Mouse (Mus musculus) midbrain, embryonic 12.5 days (tissue): ENCODE results near the gene Phf21a. TPM values are rescaled to one million over a fixed set of nuclear protein-coding genes. Genes with fewer than 3 reads are reported as not detected.

Experiments used
- ATAC-seq: fragments of 200-750 bp; cut with Nextera tagmentation; 2 replicates; pipeline ENCODE4 v1.8.0; 2017; ENCODE audit warnings: low read depth, moderate TSS enrichment, moderate library complexity; ENCODE audit not compliant: low FRiP score
- H3K27ac ChIP-seq: fragments of 300-500 bp; sonication (generic); replicated peaks from 2 replicates; pipeline ENCODE4 v1.5.1; 2016; ENCODE audit warnings: mild to moderate bottlenecking
- H3K27me3 ChIP-seq: fragments of 300-500 bp; sonication (generic); 2 replicates; pipeline ENCODE4 v1.6.1; 2016; ENCODE audit warnings: mild to moderate bottlenecking
- H3K36me3 ChIP-seq: fragments of 300-500 bp; sonication (generic); 2 replicates; pipeline ENCODE4 v1.6.1; 2016
- H3K4me1 ChIP-seq: fragments of 300-500 bp; sonication (generic); 2 replicates; pipeline ENCODE4 v1.6.1; 2016
- H3K4me2 ChIP-seq: fragments of 300-500 bp; sonication (generic); replicated peaks from 2 replicates; pipeline ENCODE4 v1.6.1; 2016; ENCODE audit warnings: mild to moderate bottlenecking, moderate library complexity
- H3K4me3 ChIP-seq: fragments of 300-500 bp; sonication (generic); 2 replicates; pipeline ENCODE4 v1.5.1; 2016; ENCODE audit warnings: mild to moderate bottlenecking
- H3K9ac ChIP-seq: fragments of 300-500 bp; sonication (generic); replicated peaks from 2 replicates; pipeline ENCODE4 v1.6.1; 2016; ENCODE audit warnings: mild to moderate bottlenecking, moderate library complexity
- H3K9me3 ChIP-seq: fragments of 300-500 bp; sonication (generic); 2 replicates; pipeline ENCODE4 v1.6.1; 2016; ENCODE audit warnings: mild to moderate bottlenecking
- WGBS: fragments of 180-500 bp; shearing (Covaris S2); methylation state at CpG from one replicate; pipeline ENCODE4 v1.1.7; 2016; 5-methylcytosine and 5-hydroxymethylcytosine counted together
- polyA plus RNA-seq: library from polyadenylated mRNA; unstranded; fragments of >200 nt; fragmentation: Nextera tagmentation; extraction: Ambion mirVana; gene quantifications from 2 replicates; pipeline ENCODE4 v1.2.1, GENCODE M21; 2016

Phf21a gene
- polyA plus RNA-seq, 1 experiment from 2014 or later, result 45.6 TPM

GRCm38 (mm10) chr2:92278663-92279062 is 185.7 kb downstream of the Phf21a start:
- Histone ChIP-seq H3K27me3 (no peaks in the 10 kb centered on the region), H3K4me2 (no peak overlapping the region), H3K4me1 (peaks cover 5% of the 10 kb centered on the region; the same call in 1 of the 2 replicates), H3K4me3 (no peak overlapping the region), H3K9me3 (no peaks in the 10 kb centered on the region), H3K9ac (no peak overlapping the region), H3K27ac (no peak overlapping the region; the same call in 1 of the 2 replicates), H3K36me3 (no peaks in the 10 kb centered on the region)
- no peak for ATAC-seq
- WGBS, result 82% methylated on average over 7 of the region's 7 CpGs

GRCm38 (mm10) chr2:92279398-92279797 is 186.5 kb downstream of the Phf21a start:
- no peak for ATAC-seq
- H3K4me2 ChIP-seq, result no peak overlapping the region
- H3K9ac ChIP-seq, result no peak overlapping the region
- H3K9me3 ChIP-seq, result no peaks in the 10 kb centered on the region
- H3K36me3 ChIP-seq, result no peaks in the 10 kb centered on the region
- WGBS, result 83% methylated on average over 6 of the region's 6 CpGs
- peaks cover 5% of the 10 kb centered on the region; the same call in 1 of the 2 replicates for H3K4me1 ChIP-seq
- no peak overlapping the region for H3K4me3 ChIP-seq
- no peak overlapping the region for H3K27ac ChIP-seq
- H3K27me3 ChIP-seq, result no peaks in the 10 kb centered on the region

GRCm38 (mm10) chr2:92285597-92285996 is 192.7 kb downstream of the Phf21a start:
- no peak overlapping the region for H3K4me2 ChIP-seq
- H3K9ac ChIP-seq, result no peak overlapping the region
- H3K4me3 ChIP-seq, result no peak overlapping the region
- no peak overlapping the region for H3K27ac ChIP-seq
- 78% methylated on average over 5 of the region's 5 CpGs for WGBS
- no peaks in the 10 kb centered on the region for H3K9me3 ChIP-seq
- ATAC-seq, result no peak
- no peaks in the 10 kb centered on the region for H3K27me3 ChIP-seq
- H3K36me3 ChIP-seq, result no peaks in the 10 kb centered on the region
- no peaks in the 10 kb centered on the region for H3K4me1 ChIP-seq

- ATAC-seq, result no peak
- Histone ChIP-seq H3K4me3 (no peak overlapping the region), H3K27me3 (no peaks in the 10 kb centered on the region), H3K27ac (no peak overlapping the region), H3K9me3 (no peaks in the 10 kb centered on the region), H3K9ac (no peak overlapping the region), H3K4me2 (no peak overlapping the region), H3K36me3 (no peaks in the 10 kb centered on the region), H3K4me1 (no peaks in the 10 kb centered on the region)
- WGBS, result 83% methylated on average over 3 of the region's 3 CpGs
Measured at GRCm38 (mm10) chr2:92289335-92289734, 196.4 kb downstream of the Phf21a start.

- Histone ChIP-seq H3K4me3 (no peak overlapping the region), H3K4me2 (no peak overlapping the region), H3K36me3 (no peaks in the 10 kb centered on the region), H3K27ac (no peak overlapping the region), H3K4me1 (no peaks in the 10 kb centered on the region), H3K9ac (no peak overlapping the region), H3K27me3 (no peaks in the 10 kb centered on the region), H3K9me3 (no peaks in the 10 kb centered on the region)
- WGBS, result 88% methylated on average over 3 of the region's 3 CpGs
- ATAC-seq, result no peak
Measured at GRCm38 (mm10) chr2:92291526-92291925, 198.6 kb downstream of the Phf21a start.

GRCm38 (mm10) chr2:92296402-92296801 is 203.5 kb downstream of the Phf21a start:
- no peak overlapping the region for H3K4me3 ChIP-seq
- H3K4me1 ChIP-seq, result peaks cover 8% of the 10 kb centered on the region
- H3K9ac ChIP-seq, result no peak overlapping the region
- WGBS, result 5% methylated on average over 6 of the region's 6 CpGs
- no peaks in the 10 kb centered on the region for H3K27me3 ChIP-seq
- no peaks in the 10 kb centered on the region for H3K36me3 ChIP-seq
- H3K4me2 ChIP-seq, result no peak overlapping the region
- no peak overlapping the region for H3K27ac ChIP-seq
- H3K9me3 ChIP-seq, result no peaks in the 10 kb centered on the region
- 0 out of 2 replicates have a peak, but pooled peaks have one; percentile 44 for ATAC-seq

- 29% methylated on average over 10 of the region's 10 CpGs for WGBS
- H3K27ac ChIP-seq, result no peak overlapping the region; the same call in 1 of the 2 replicates
Measured at GRCm38 (mm10) chr2:92299896-92300295, 207.0 kb downstream of the Phf21a start.

DNA sequence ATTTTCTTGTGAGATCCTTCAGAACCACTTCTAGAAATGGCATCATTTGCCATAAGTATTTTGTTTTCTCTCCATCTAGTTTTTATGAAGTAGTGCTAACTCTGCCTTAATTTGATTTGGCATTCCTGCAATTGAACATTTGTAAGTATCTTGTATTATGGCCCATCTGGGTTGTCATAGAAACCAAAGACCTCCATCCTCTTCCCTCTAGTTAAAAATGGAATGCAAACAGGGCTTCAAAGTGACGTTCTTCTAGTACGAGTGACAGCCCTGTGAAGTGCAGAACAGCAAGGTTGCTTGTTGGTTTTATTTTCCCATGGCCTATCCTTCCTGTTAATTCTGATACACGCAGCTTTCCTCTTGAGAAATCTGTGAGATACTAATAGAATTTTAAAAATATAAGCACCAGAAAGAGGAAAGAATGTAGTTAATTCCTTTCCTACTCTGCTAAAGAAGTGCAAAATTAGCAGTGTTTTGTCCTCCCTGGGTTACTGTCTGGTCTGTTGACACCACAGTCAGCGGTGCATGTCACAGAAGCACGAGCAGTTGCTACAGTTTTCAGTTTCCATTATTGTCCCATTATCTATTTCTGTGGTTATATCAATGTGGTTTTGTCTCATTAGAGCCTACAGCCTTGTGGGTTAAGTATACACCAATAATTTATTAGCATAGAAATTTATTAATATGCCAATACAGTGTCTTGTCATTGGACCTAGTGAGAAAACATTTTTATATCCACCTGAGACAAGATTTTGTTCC is 209.1 kb downstream of the Phf21a start:
- H3K4me3 ChIP-seq, result no peak overlapping the region
- no peak overlapping the region for H3K4me2 ChIP-seq
- H3K4me1 ChIP-seq, result peaks cover 16% of the 10 kb centered on the region
- 27% methylated on average over 5 of the region's 5 CpGs for WGBS
- no peak overlapping the region for H3K27ac ChIP-seq
- H3K9me3 ChIP-seq, result no peaks in the 10 kb centered on the region
- no peaks in the 10 kb centered on the region for H3K36me3 ChIP-seq
- H3K27me3 ChIP-seq, result no peaks in the 10 kb centered on the region
- H3K9ac ChIP-seq, result no peak overlapping the region
- ATAC-seq, result no peak

More at GRCm38 (mm10) chr2:92299896-92300295, 207.0 kb downstream of the Phf21a start:
- ATAC-seq, result 0 out of 2 replicates have a peak, but pooled peaks have one; percentile 47
- Histone ChIP-seq H3K9ac (no peak overlapping the region), H3K4me2 (no peak overlapping the region), H3K4me1 (peaks cover 9% of the 10 kb centered on the region), H3K36me3 (no peaks in the 10 kb centered on the region), H3K9me3 (no peaks in the 10 kb centered on the region), H3K27me3 (no peaks in the 10 kb centered on the region), H3K4me3 (no peak overlapping the region)

DNA sequence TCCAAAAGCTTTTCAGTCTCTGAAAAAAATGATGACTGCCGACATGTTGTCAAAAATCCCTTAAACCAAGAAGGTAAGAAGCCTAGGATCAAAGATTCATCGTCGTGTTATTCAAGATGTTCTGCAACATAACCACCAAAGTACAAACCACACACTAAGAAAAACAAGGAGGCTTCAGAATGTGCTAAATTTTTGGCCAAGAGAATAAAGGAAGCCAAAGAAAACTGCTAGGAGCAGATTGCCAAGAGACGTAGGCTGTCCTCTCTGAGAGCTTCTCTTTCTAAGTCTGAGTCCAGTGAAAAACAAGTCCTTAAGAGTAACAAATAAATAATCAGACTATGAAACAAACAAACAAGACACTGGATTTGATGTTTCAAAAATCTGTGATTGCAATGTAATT is 219.6 kb downstream of the Phf21a start:
- no peak overlapping the region for H3K9ac ChIP-seq
- no peaks in the 10 kb centered on the region for H3K9me3 ChIP-seq
- H3K4me1 ChIP-seq, result peaks cover 2% of the 10 kb centered on the region; the same call in 1 of the 2 replicates
- H3K4me2 ChIP-seq, result no peak overlapping the region
- ATAC-seq, result no peak
- 0 out of 2 replicates have a peak, but pooled peaks cover 6% of the 10 kb centered on the region for H3K36me3 ChIP-seq
- H3K27ac ChIP-seq, result no peak overlapping the region
- H3K4me3 ChIP-seq, result no peak overlapping the region
- WGBS, result 91% methylated on average over 4 of the region's 4 CpGs
- H3K27me3 ChIP-seq, result no peaks in the 10 kb centered on the region

DNA sequence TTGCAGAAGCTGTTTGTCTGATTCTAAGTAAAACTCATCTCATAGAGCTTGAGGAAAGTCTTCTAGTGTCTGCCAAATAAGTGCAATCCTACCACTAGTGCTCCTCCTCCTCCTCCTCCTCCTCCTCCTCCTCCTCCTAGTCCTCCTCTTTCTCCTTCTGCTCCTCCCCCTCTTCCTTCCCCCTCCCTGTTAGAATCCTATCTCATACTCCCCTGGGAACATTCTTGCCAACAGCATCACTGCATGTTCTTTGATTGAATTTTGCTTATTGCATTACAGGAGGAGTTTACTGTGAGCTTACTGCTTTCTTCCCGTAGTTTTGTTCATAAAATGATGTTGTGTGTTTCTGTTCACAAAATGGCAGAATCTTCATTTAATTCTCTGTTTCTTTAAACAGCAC is 221.1 kb downstream of the Phf21a start:
- Histone ChIP-seq H3K9ac (no peak overlapping the region), H3K9me3 (no peaks in the 10 kb centered on the region), H3K27me3 (no peaks in the 10 kb centered on the region), H3K36me3 (0 out of 2 replicates have a peak, but pooled peaks cover 6% of the 10 kb centered on the region), H3K27ac (no peak overlapping the region), H3K4me2 (no peak overlapping the region), H3K4me1 (0 out of 2 replicates have a peak, but pooled peaks cover 2% of the 10 kb centered on the region), H3K4me3 (no peak overlapping the region)
- ATAC-seq, result no peak
- WGBS, result 93% methylated on average over 1 of the region's 1 CpGs

DNA sequence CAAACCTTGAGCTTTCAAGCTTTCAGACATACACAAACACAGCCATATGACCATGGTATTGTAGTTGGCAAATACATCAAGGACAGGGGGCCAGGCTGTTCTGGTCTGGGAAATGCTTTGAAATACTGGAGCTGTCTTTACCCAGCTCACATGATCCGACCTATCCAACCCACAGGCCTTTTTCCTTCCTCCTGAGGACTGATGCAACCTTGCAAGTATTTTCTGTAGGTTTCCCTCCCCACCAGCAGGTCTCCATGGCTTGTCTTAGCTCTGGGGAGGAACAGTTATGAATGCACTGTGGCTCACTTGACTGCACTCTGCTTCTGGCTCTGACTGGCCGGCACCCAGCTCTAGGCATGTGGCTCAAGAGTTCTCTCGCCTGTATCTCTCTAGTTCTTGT is 223.7 kb downstream of the Phf21a start:
- Histone ChIP-seq H3K27ac (no peak overlapping the region), H3K4me3 (no peak overlapping the region), H3K27me3 (no peaks in the 10 kb centered on the region), H3K9ac (no peak overlapping the region), H3K4me1 (0 out of 2 replicates have a peak, but pooled peaks cover 2% of the 10 kb centered on the region), H3K36me3 (0 out of 2 replicates have a peak, but pooled peaks cover 12% of the 10 kb centered on the region), H3K9me3 (no peaks in the 10 kb centered on the region), H3K4me2 (no peak overlapping the region)
- whole genome bisulfite sequencing, result 83% methylated on average over 3 of the region's 3 CpGs
- ATAC-seq, result no peak

DNA sequence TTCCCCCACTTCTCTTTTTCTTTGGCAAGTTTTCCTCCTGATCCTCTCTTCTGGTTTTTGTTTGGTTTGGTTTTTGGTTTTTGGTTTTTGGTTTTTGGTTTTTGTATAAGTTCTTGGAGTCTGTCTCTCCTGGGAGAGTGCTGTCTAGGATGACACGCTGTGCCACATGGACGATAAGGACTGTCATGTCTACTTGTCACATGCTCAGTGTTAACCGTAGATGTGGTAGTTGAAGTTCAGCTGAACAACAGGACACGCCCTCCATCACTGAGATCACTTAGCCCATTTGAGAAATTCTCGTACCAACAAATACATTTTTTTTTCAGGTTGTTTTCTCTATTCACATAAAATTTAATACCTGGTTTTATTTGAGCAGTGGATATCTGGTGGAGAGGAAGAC is 224.3 kb downstream of the Phf21a start:
- Histone ChIP-seq H3K27ac (no peak overlapping the region), H3K9ac (no peak overlapping the region), H3K9me3 (no peaks in the 10 kb centered on the region), H3K4me1 (0 out of 2 replicates have a peak, but pooled peaks cover 2% of the 10 kb centered on the region), H3K4me3 (no peak overlapping the region), H3K4me2 (no peak overlapping the region), H3K36me3 (peaks cover 15% of the 10 kb centered on the region), H3K27me3 (no peaks in the 10 kb centered on the region)
- ATAC-seq, result no peak
- WGBS, result 91% methylated on average over 5 of the region's 5 CpGs
